Mouse (Mus musculus) mouse trophoblast stem cell (cell line): ENCODE measurements around the gene Slc26a3.
"Not testable (repeated sequence)": the region's sequence is repeated elsewhere in the genome, so short reads cannot be mapped to it uniquely, and the experiment has no call there.

ENCODE experiments used
- in situ Hi-C, 2 experiments: fragments of 300-500 bp; cut with MseI, MboI; formaldehyde crosslinking; loops; 2 replicates in 1 of 2; 3 replicates in 1 of 2; pipeline ENCODE4 v1.15.1; 2025

Gene Slc26a3

GRCm38 (mm10) chr12:31415971-31416370, 25.3 kb downstream of the Slc26a3 start:
- in situ Hi-C loops: no loop called here

- in situ Hi-C loops: no loop called here
These were observed 31.4 kb downstream of the Slc26a3 start for GRCm38 (mm10) chr12:31421901-31422574.

- in situ Hi-C loops: no loop called here
These were observed 47.1 kb downstream of the Slc26a3 start for GRCm38 (mm10) chr12:31437791-31438190.

- in situ Hi-C loops: no loop called here
These were observed 48.9 kb downstream of the Slc26a3 start for GRCm38 (mm10) chr12:31439612-31440011.

DNA sequence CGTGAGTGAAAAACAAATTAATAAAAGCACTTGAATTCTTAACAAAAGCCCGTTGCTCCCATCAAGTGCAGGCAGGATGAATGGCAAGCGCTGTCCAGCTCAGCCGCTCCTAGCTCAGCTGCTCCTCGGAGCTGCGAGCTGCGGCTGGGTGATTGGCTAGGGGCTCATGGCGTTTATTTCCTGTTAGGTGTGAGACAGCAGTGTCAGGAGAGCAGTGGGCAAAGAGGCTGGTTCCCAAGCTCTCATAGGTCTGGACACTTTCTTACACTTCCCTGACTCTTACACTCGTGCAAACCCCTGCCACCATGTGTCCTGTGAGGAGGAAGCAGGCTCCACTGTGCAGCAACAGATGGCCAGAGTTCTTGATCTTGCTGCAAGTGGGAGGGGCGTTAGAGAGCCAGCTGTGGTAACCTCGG, 53.5 kb downstream of the Slc26a3 start:
- in situ Hi-C loops: no loop called here

GRCm38 (mm10) chr12:31444827-31445226, 54.2 kb downstream of the Slc26a3 start:
- in situ Hi-C loops: no loop called here

GRCm38 (mm10) chr12:31449341-31449740, 58.7 kb downstream of the Slc26a3 start:
- in situ Hi-C loops: no loop called here

DNA sequence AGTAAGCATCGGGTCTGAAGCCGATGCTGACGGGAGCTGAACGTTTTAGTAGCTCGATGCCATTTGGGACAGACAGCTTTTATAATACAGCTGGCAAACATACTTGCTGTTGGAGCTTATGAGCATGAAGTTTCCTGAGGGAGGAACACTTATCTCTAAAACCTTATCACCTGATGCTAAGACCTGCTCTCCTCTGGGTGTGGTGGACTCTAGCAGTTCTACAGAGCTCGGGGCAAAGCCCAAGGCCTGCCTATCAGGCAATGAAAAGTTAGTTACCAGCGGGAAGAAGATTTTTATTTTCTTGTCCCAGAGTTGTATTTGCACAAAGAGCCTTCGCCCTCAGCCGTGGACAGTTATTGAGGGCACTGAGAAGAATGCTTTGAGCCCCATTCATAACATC, 65.6 kb downstream of the Slc26a3 start:
- in situ Hi-C loops: no loop called here

GRCm38 (mm10) chr12:31458474-31458873, 67.8 kb downstream of the Slc26a3 start:
- in situ Hi-C loops: no loop called here

DNA sequence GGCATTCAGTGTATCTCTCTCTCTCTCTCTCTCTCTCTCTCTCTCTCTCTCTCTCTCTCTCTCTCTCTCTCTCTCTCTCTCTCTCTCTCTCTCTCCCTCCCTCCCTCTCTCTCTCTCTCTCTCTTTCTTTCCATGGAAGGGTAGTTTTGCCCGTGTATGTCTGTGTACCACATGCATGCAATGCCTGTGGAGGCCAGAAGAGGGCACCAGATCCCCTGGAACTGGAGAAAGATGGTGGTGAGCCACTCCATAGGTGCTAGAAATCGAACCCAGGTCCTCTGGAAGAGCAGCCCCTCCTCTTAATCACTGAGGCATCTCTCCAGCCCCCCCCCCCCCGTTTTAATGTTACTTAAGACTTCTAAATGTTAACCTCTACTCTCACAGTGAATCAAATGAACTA, 69.6 kb downstream of the Slc26a3 start:
- in situ Hi-C loops: not testable (repeated sequence)

- in situ Hi-C loops: no loop called here
These were observed 70.7 kb downstream of the Slc26a3 start for GRCm38 (mm10) chr12:31461371-31461770.

GRCm38 (mm10) chr12:31462615-31463014, 71.9 kb downstream of the Slc26a3 start:
- in situ Hi-C loops: no loop called here

DNA sequence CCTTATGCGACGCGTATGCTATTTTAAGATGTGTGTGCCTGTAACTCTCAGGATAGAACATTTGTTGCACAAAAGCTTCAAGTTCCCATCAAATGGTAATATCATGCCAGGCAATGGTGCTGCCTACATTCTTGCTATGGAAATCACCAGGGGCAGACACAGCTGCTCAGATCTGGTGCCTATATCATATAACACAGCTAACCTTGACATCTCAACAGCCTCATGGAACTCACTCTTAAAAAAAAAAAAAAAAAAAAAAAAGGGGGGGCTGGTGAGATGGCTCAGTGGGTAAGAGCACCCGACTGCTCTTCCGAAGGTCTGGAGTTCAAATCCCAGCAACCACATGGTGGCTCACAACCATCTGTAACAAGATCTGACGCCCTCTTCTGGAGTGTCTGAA, 87.5 kb downstream of the Slc26a3 start:
- in situ Hi-C loops: not testable (repeated sequence)

GRCm38 (mm10) chr12:31486431-31486830, 95.8 kb downstream of the Slc26a3 start:
- in situ Hi-C loops: no loop called here

GRCm38 (mm10) chr12:31498936-31499313, 108.3 kb downstream of the Slc26a3 start:
- in situ Hi-C loops: loop anchor here in 1 of 2 experiments (10.0 kb wide), 1 partner anchor 124 kb away; no protein-coding TSS in a partner anchor

GRCm38 (mm10) chr12:31499314-31500131, 108.9 kb downstream of the Slc26a3 start, which contains the start of gene Cbll1:
Gene Cbll1 (minus strand): TSS chr12:31499616.
- in situ Hi-C loops: loop anchor here (10.0 to 25.0 kb wide), 4 partner anchors 125 to 425 kb away; partner anchors contain the start of gene Gpr22 (in 1 of the 2)

DNA sequence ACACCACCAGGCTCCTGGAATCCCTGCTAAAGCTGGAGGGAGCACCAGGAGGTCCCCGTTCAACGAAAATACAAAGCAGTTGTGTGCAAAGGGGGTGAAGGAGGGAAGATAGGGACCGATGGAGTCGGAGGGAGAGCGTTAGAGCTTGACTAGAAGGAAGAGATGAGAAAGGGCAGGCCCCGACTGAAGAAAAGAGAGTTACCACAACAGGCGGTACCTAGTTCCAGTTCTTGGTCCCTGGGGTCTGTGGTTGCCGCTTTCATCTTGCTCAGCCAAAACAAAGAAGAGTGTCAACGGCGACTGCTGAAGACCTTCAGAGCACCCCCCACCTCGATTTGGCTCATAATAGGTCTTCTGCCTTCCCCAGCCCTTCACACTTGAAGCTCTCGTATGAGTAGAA, 109.5 kb downstream of the Slc26a3 start:
- in situ Hi-C loops: loop anchor here (10.0 to 25.0 kb wide), 4 partner anchors 125 to 425 kb away; partner anchors contain the start of gene Gpr22 (in 1 of the 2)

- in situ Hi-C loops: loop anchor here (10.0 to 25.0 kb wide), 4 partner anchors 126 to 424 kb away; partner anchors contain the start of gene Gpr22 (in 1 of the 2)
These were observed 110.6 kb downstream of the Slc26a3 start for GRCm38 (mm10) chr12:31501266-31501665.

- in situ Hi-C loops: loop anchor here (10.0 to 25.0 kb wide), 4 partner anchors 128 to 422 kb away; partner anchors contain the start of gene Gpr22 (in 1 of the 2)
These were observed 112.5 kb downstream of the Slc26a3 start for GRCm38 (mm10) chr12:31503211-31503610.

DNA sequence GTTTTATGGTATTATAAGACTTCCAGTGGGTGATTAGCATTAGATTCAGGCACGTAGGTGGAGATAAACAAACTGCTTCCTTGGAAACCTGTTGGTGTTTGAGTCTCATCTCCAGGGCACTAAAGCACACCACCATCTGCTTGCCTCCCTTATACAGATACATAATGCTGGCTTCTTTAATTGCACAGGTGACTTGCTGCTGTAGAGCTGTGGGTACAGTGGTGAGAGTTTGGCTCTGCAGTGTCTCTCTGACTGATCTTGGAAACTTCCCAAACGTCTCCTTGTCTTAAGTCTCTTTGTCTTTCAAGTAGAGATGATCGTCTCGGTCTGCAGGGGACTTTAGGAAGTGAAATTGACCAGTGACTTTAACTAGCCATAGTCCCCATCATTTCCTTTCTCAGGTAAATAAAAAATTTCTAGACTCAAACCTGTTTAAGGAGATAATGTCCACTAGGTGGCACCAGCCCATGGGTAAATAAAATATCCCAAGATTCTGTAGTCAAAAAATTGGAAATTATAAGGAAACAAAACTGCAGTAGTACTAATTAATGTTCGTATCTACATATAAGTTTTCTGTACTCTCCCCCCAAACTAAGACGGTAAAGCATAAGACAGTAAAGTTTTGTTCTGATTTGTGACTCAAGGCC, 117.2 kb downstream of the Slc26a3 start:
- in situ Hi-C loops: loop anchor here (10.0 to 25.0 kb wide), 4 partner anchors 133 to 417 kb away; partner anchors contain the start of gene Gpr22 (in 1 of the 2)

GRCm38 (mm10) chr12:31508496-31508895, 117.8 kb downstream of the Slc26a3 start:
- in situ Hi-C loops: loop anchor here (10.0 to 25.0 kb wide), 4 partner anchors 134 to 416 kb away; partner anchors contain the start of gene Gpr22 (in 1 of the 2)
